Mouse (Mus musculus) brain, embryonic 14.5 days (tissue): Measurements from ENCODE around the gene Rnf186.

Experiments used
- CTCF ChIP-seq: fragments of 200-500 bp; IDR thresholded peaks from 2 replicates; pipeline ENCODE4 v1.5.1; 2012; ENCODE audit warnings: inconsistent platforms, mild to moderate bottlenecking, moderate library complexity, borderline replicate concordance; ENCODE audit not compliant: insufficient read depth, insufficient read length; ENCODE audit errors: extremely low read depth
- POLR2A ChIP-seq: fragments of 200-500 bp; IDR thresholded peaks from 2 replicates; pipeline ENCODE4 v1.6.1; 2012; ENCODE audit warnings: mild to moderate bottlenecking, inconsistent platforms, borderline replicate concordance; ENCODE audit not compliant: poor library complexity, insufficient read depth, insufficient read length, severe bottlenecking; ENCODE audit errors: extremely low read depth

DNA sequence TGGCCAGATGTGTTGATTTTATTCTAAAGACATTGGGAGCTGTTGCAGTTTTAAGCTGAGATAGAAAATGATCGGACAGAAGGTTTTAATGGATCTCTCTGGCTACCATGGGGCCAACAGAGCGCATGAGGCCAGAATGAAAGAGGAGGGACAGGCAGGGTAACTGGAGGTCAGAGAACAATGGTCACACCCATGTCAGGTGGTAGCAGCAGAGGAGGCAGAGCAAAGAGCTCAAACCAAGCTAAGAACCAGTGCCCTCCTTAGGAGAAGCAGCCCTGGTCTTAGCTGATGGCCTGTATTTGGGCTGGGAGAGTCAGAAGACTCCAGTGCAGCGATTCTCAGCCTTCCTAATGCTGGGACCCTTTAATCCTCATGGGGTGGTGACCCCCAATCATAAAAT, 40.4 kb downstream of the Rnf186 start:
- TF ChIP-seq CTCF (no peak), POLR2A (no peak)
